Mouse (Mus musculus) hindbrain, embryonic 10.5 days (tissue): ENCODE data around the gene Kcnn1. TPM values are rescaled to one million over a fixed set of nuclear protein-coding genes. Genes with fewer than 3 reads are reported as not detected.
A peak's percentile ranks its signal among the peaks of the same experiment; 100 is the strongest.

Experiments
- DNase-seq: peaks from one replicate; pipeline ENCODE4 v3.0.0-alpha.2; 2017; ENCODE audit warnings: low spot score
- H3K27ac ChIP-seq: fragments of 300-500 bp; sonication (generic); 2 replicates; pipeline ENCODE4 v1.5.1; 2016; ENCODE audit warnings: mild to moderate bottlenecking, moderate library complexity
- H3K27me3 ChIP-seq: fragments of 300-500 bp; sonication (generic); 2 replicates; pipeline ENCODE4 v1.6.1; 2016; ENCODE audit warnings: mild to moderate bottlenecking; ENCODE audit not compliant: poor library complexity, insufficient read depth, severe bottlenecking
- H3K36me3 ChIP-seq: fragments of 300-500 bp; sonication (generic); 2 replicates; pipeline ENCODE4 v1.6.1; 2016; ENCODE audit warnings: mild to moderate bottlenecking, moderate library complexity
- H3K4me1 ChIP-seq: fragments of 300-500 bp; sonication (generic); replicated peaks from 2 replicates; pipeline ENCODE4 v1.6.1; 2016; ENCODE audit warnings: mild to moderate bottlenecking
- H3K4me3 ChIP-seq: fragments of 300-500 bp; sonication (generic); 2 replicates; pipeline ENCODE4 v1.5.1; 2016; ENCODE audit warnings: mild to moderate bottlenecking, moderate library complexity
- H3K9me3 ChIP-seq: fragments of 300-500 bp; sonication (generic); 2 replicates; pipeline ENCODE4 v1.6.1; 2016; ENCODE audit warnings: mild to moderate bottlenecking, moderate library complexity
- WGBS: fragments of 180-500 bp; shearing (Covaris S2); methylation state at CpG from one replicate; pipeline ENCODE4 v1.1.7; 2016; 5-methylcytosine and 5-hydroxymethylcytosine counted together
- polyA plus RNA-seq: library from polyadenylated mRNA; unstranded; fragments of >200 nt; fragmentation: Nextera tagmentation; extraction: Ambion mirVana; gene quantifications from 2 replicates; pipeline ENCODE4 v1.2.1, GENCODE M21; 2016

Gene Kcnn1
- 6.2 and 19.3 TPM in 2 replicates for polyA plus RNA-seq

GRCm38 (mm10) chr8:70862824-70863641 is at the start of gene Kcnn1:
Gene Kcnn1, minus strand, starts transcription at chr8:70863258.
- H3K27ac ChIP-seq, result peak within 1 kb of the TSS; percentile 95
- H3K9me3 ChIP-seq, result no peaks in the 10 kb centered on the region
- DNase-seq, result peak; percentile 67
- H3K36me3 ChIP-seq, result peaks cover 9% of the 10 kb centered on the region
- peak within 1 kb of the TSS; percentile 69 for H3K4me3 ChIP-seq
- under 1% methylated on average over 55 of the region's 55 CpGs for WGBS
- peaks cover 40% of the 10 kb centered on the region for H3K27me3 ChIP-seq
- peaks cover 70% of the 10 kb centered on the region for H3K4me1 ChIP-seq

DNA sequence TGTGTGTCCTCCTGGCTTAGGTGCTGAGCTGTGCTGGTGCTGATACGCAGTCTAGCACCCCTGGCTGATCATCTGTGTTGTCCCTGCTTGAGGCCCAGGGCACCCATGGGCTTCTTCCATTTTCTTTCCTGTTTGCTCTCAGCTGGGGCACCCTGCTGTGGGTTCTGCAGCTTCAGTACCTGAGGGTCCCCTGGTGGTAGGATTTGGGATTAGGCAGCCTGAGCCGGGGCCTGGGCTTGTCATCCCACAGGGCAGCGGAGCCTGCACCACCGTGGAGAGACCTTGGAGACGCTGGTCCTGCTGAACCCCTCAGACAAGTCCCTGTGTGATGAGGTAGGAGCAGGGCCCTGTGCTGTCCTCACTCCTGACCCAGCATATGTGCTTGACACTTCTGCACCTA is 48.5 kb upstream of the Kcnn1 start:
- Histone ChIP-seq H3K9me3 (0 out of 2 replicates have a peak, but pooled peaks cover 4% of the 10 kb centered on the region), H3K4me1 (peaks cover 12% of the 10 kb centered on the region), H3K4me3 (no peak overlapping the region), H3K27me3 (no peaks in the 10 kb centered on the region), H3K36me3 (peaks cover 76% of the 10 kb centered on the region), H3K27ac (no peak overlapping the region)
- WGBS, result 80% methylated on average over 5 of the region's 5 CpGs
- no peak for DNase-seq

DNA sequence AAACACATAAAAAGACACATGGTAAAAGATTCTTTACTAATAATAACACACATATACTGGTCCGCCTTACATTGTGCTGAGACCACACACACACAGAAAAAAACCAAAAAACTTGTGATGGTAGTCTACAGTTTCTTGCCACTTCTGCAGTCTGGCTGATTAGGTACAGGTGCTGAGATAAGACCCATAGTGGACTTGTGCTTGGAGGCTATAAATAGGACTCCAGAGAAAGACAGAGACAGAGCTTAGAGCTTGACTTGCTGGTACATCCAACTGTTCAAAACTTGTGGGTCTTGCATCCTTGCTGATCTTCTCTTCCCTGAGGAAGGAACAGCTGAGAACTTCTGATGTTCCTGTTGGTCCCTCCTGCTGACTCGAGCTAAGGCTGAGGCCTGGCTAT is 44.5 kb upstream of the Kcnn1 start:
- H3K4me1 ChIP-seq, result peaks cover 22% of the 10 kb centered on the region
- peaks cover 11% of the 10 kb centered on the region; the same call in 1 of the 2 replicates for H3K27me3 ChIP-seq
- no peak overlapping the region for H3K4me3 ChIP-seq
- H3K27ac ChIP-seq, result no peak overlapping the region
- WGBS, result 92% methylated on average over 2 of the region's 2 CpGs
- peaks cover 35% of the 10 kb centered on the region for H3K36me3 ChIP-seq
- no peaks in the 10 kb centered on the region for H3K9me3 ChIP-seq
- DNase-seq, result no peak

DNA sequence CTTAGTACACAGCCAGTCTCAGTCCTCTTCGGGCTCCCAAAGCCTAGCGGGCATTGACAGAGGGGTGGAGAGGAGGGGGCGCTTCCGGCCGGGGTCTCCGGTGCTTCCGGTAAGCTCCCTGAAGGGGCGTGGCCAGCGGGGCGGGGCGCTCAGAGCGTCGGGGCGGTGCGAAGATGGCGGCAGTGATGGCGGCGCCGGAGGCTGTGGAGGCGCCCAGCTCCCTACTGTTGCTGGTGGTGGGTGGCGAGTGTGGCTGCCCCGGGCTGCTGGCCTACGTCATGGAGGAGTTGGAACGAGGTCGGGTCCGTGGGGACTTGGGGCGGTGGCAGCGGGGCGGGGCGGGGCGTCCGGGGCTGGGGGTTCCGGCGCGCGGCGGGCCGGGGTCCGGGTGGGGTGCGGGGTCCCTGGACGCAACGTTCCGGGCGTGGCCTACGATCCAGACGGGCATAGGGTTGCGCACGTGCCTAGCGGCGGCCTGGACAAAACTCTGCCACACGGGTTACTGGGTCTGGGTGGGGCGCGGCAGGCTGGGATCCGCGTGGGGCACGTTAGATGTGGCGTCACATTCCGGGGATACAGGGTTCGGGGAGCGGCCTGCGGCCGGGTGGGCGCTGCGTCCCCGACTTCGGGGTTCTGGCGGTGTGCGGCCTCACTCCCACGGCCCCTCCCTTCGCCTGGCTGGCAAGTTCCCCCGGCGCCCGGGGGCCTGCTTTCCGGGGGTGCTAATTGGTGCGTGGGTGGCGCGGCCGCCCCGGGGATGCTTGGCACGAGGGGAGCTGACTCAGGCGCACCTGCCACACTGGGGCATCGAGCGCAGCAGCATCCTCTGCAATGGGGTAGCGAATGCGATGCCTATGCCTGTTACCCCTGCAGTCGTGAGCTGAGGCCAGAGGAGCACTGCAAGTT is 43.0 kb upstream of the Kcnn1 start, which contains the start of gene Map1s:
Gene Map1s (plus strand): TSS at position 102 of the 906 bp plus-strand sequence.
- peak within 1 kb of the TSS; percentile 98 for H3K27ac ChIP-seq
- peaks cover 15% of the 10 kb centered on the region; the same call in 1 of the 2 replicates for H3K27me3 ChIP-seq
- H3K9me3 ChIP-seq, result no peaks in the 10 kb centered on the region
- peak within 1 kb of the TSS; percentile 98 for H3K4me3 ChIP-seq
- peak; percentile 92 for DNase-seq
- peaks cover 22% of the 10 kb centered on the region for H3K4me1 ChIP-seq
- WGBS, result under 1% methylated on average over 86 of the region's 86 CpGs
- peaks cover 21% of the 10 kb centered on the region for H3K36me3 ChIP-seq

GRCm38 (mm10) chr8:70905463-70905830 is 42.4 kb upstream of the Kcnn1 start:
- peak overlapping the region; percentile 98 for H3K4me3 ChIP-seq
- peaks cover 15% of the 10 kb centered on the region; the same call in 1 of the 2 replicates for H3K27me3 ChIP-seq
- peaks cover 15% of the 10 kb centered on the region for H3K36me3 ChIP-seq
- WGBS, result 20% methylated on average over 8 of the region's 8 CpGs
- peak overlapping the region; percentile 98 for H3K27ac ChIP-seq
- no peaks in the 10 kb centered on the region for H3K9me3 ChIP-seq
- peaks cover 22% of the 10 kb centered on the region for H3K4me1 ChIP-seq
- no peak for DNase-seq

DNA sequence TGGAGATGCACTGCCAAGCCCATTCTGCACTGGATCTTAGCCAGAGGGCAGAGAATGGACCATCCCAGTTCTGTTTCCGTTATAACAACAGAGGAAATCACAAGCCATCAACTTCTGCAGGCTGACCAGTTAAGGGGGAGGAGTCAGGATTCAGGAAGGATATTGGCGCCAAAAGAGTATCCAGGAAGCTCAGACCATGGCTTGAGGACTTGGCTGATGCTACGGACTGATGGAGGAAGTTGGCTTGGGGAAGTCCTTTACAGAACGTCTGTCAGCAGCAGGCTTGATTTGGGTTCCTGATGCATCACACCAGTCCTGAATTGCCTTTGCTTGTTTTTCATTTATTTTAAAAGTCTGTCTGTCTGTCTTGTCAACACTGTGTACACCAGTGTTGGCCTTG is 41.5 kb upstream of the Kcnn1 start:
- Histone ChIP-seq H3K4me1 (peaks cover 22% of the 10 kb centered on the region), H3K4me3 (no peak overlapping the region), H3K36me3 (peaks cover 12% of the 10 kb centered on the region), H3K27me3 (peaks cover 15% of the 10 kb centered on the region; the same call in 1 of the 2 replicates), H3K9me3 (no peaks in the 10 kb centered on the region), H3K27ac (no peak overlapping the region)
- DNase-seq, result no peak
- WGBS, result 70% methylated on average over 4 of the region's 4 CpGs

DNA sequence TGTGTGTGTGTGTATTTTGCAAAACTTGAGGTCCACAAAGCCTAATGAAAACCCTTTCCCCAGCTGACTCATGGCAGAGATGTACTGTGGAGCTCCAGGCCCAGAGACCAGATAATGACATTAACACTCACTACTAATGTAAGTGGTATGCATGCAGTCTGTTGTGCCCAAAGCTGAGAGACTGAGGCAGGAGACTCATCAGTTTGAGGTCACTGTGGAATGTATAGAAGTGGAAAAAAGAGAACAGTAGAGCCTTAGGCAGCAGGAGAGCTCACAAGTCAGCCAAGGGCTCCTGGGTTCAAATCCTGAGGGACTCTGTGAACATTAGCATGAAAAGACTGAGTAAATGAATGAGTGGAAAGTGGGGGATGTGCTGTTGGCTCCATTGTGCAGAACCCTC is 40.5 kb upstream of the Kcnn1 start:
- no peak for DNase-seq
- peaks cover 4% of the 10 kb centered on the region for H3K36me3 ChIP-seq
- no peak overlapping the region for H3K27ac ChIP-seq
- no peaks in the 10 kb centered on the region for H3K9me3 ChIP-seq
- no peak overlapping the region for H3K4me3 ChIP-seq
- H3K27me3 ChIP-seq, result peaks cover 15% of the 10 kb centered on the region; the same call in 1 of the 2 replicates
- peaks cover 27% of the 10 kb centered on the region for H3K4me1 ChIP-seq

GRCm38 (mm10) chr8:70903112-70903511 is 40.1 kb upstream of the Kcnn1 start:
- H3K36me3 ChIP-seq, result peaks cover 4% of the 10 kb centered on the region
- DNase-seq, result no peak
- 49% methylated on average over 4 of the region's 4 CpGs for WGBS
- H3K4me3 ChIP-seq, result no peak overlapping the region
- H3K27ac ChIP-seq, result no peak overlapping the region
- peaks cover 15% of the 10 kb centered on the region; the same call in 1 of the 2 replicates for H3K27me3 ChIP-seq
- peaks cover 31% of the 10 kb centered on the region for H3K4me1 ChIP-seq
- no peaks in the 10 kb centered on the region for H3K9me3 ChIP-seq

DNA sequence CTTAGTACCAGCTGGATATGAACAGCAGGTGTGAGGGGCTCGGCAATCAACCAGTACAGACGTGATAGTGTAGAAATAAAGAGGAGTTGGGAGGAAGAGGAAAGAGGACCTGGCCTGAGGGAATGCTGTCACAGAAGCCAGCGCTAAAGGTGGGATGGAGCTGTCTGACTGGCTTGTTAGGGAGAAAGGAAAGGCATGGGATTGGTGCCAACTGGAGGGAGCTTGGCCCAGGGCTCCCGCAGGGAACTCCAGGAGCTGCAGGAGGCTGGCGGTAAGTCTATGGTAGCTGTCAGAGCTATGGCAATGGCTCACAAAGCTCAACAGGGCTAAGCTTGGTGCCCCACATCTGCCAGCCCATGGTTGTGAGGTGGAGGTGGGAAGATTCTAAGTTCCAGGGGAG is 39.2 kb upstream of the Kcnn1 start:
- peaks cover 26% of the 10 kb centered on the region for H3K4me1 ChIP-seq
- H3K27ac ChIP-seq, result no peak overlapping the region
- H3K4me3 ChIP-seq, result no peak overlapping the region
- H3K36me3 ChIP-seq, result no peaks in the 10 kb centered on the region
- 43% methylated on average over 5 of the region's 5 CpGs for whole genome bisulfite sequencing
- peaks cover 15% of the 10 kb centered on the region; the same call in 1 of the 2 replicates for H3K27me3 ChIP-seq
- no peaks in the 10 kb centered on the region for H3K9me3 ChIP-seq
- DNase-seq, result no peak

DNA sequence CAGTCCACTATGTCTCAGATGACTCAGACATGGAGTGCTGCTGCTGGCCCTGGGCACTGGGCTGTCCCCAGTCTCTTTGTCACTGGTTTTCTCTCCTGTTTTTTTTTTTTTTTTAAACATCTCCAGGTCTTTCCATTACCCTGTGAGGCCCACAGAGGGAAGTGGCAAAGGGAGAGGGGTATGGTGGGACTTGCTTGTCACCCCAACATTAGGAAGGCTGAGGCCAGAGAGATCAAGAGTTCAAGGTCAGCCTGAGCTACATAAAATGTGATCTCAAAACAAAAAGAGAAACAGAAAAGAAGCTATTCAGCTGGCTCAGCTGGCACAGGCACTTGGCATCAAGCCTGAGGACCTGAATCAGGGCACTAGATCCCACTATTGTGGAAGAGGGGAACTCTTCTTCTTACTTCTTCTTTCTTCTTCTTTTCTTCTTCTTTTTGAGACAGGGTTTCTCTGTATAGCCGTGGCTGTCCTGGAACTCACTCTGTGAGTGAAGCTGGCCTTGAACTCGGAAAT is 37.9 kb upstream of the Kcnn1 start:
- Histone ChIP-seq H3K9me3 (no peaks in the 10 kb centered on the region), H3K4me3 (no peak overlapping the region), H3K27me3 (peaks cover 15% of the 10 kb centered on the region; the same call in 1 of the 2 replicates), H3K36me3 (peaks cover 4% of the 10 kb centered on the region), H3K4me1 (peaks cover 21% of the 10 kb centered on the region), H3K27ac (no peak overlapping the region)
- DNase-seq, result no peak
- 72% methylated on average over 2 of the region's 2 CpGs for WGBS

DNA sequence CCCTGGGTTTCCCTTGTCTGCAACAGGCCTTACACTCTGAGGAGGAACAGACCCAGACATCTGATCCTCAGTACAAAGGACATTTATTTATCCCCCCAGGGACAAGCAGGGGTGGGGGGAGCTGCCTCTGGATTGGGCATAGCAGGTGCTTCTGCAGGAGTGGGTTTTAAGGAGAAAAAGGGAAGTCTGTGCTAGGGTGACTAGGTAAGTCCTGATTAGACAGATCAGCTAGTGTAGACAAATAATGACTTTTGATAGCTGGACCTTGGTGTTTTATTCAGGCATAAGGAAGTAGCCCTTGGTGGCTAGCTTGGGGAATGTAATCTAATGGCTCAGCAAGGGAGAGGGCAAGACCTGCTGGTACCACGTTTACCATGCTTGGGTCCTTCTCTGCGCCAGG is 36.2 kb upstream of the Kcnn1 start:
- 94% methylated on average over 2 of the region's 2 CpGs for WGBS
- Histone ChIP-seq H3K27ac (no peak overlapping the region), H3K27me3 (peaks cover 22% of the 10 kb centered on the region), H3K4me3 (no peak overlapping the region; the same call in 1 of the 2 replicates), H3K4me1 (peaks cover 26% of the 10 kb centered on the region), H3K36me3 (peaks cover 21% of the 10 kb centered on the region), H3K9me3 (no peaks in the 10 kb centered on the region)
- DNase-seq, result no peak

- no peak for DNase-seq
- WGBS, result 62% methylated on average over 2 of the region's 2 CpGs
- H3K27ac ChIP-seq, result peak overlapping the region; percentile 95
- peaks cover 26% of the 10 kb centered on the region for H3K36me3 ChIP-seq
- H3K27me3 ChIP-seq, result peaks cover 24% of the 10 kb centered on the region
- H3K9me3 ChIP-seq, result no peaks in the 10 kb centered on the region
- H3K4me3 ChIP-seq, result peak overlapping the region; percentile 71
- peaks cover 26% of the 10 kb centered on the region for H3K4me1 ChIP-seq
Measured at GRCm38 (mm10) chr8:70898661-70899198, 35.7 kb upstream of the Kcnn1 start.
